Mouse (Mus musculus) embryonic facial prominence, embryonic 14.5 days (tissue): ENCODE measurements around the gene Cyp26a1. TPM values are rescaled to one million over a fixed set of nuclear protein-coding genes. Genes with fewer than 3 reads are reported as not detected.

Source experiments
- ATAC-seq: fragments of 200-750 bp; cut with Nextera tagmentation; 2 replicates; pipeline ENCODE4 v1.8.0; 2017; ENCODE audit warnings: low read depth, moderate number of reproducible peaks, moderate TSS enrichment
- DNase-seq: peaks from one replicate; pipeline ENCODE4 v3.0.0-alpha.2; 2015; ENCODE audit warnings: low spot score
- H3K27ac ChIP-seq: fragments of 300-500 bp; sonication (generic); replicated peaks from 2 replicates; pipeline ENCODE4 v1.5.1; 2014; ENCODE audit warnings: low read depth, mild to moderate bottlenecking, low read length, moderate library complexity
- H3K27me3 ChIP-seq: fragments of 300-500 bp; sonication (generic); replicated peaks from 2 replicates; pipeline ENCODE4 v1.6.1; 2014; ENCODE audit warnings: low read length; ENCODE audit not compliant: control insufficient read depth, insufficient read depth
- H3K36me3 ChIP-seq: fragments of 300-500 bp; sonication (generic); 2 replicates; pipeline ENCODE4 v1.6.1; 2014; ENCODE audit warnings: low read length, mixed read lengths; ENCODE audit not compliant: control insufficient read depth, insufficient read depth
- H3K4me1 ChIP-seq: fragments of 300-500 bp; sonication (generic); 2 replicates; pipeline ENCODE4 v1.6.1; 2014; ENCODE audit warnings: antibody characterized with exemption, low read length; ENCODE audit not compliant: control insufficient read depth, insufficient read depth
- H3K4me2 ChIP-seq: fragments of 300-500 bp; sonication (generic); 2 replicates; pipeline ENCODE4 v1.6.1; 2014; ENCODE audit warnings: low read depth, mild to moderate bottlenecking, low read length, moderate library complexity, mixed read lengths
- H3K4me3 ChIP-seq: fragments of 300-500 bp; sonication (generic); 2 replicates; pipeline ENCODE4 v1.5.1; 2014; ENCODE audit warnings: low read depth, mild to moderate bottlenecking, low read length
- H3K9ac ChIP-seq: fragments of 300-500 bp; sonication (generic); 2 replicates; pipeline ENCODE4 v1.6.1; 2014; ENCODE audit warnings: low read depth, mild to moderate bottlenecking, low read length, moderate library complexity, mixed read lengths
- H3K9me3 ChIP-seq: fragments of 300-500 bp; sonication (generic); 2 replicates; pipeline ENCODE4 v1.6.1; 2016; ENCODE audit warnings: low read length; ENCODE audit not compliant: control insufficient read depth
- WGBS: fragments of 180-500 bp; shearing (Covaris S2); extraction: QIAGEN DNeasy Blood & Tissue Kit; methylation state at CpG from one replicate; pipeline ENCODE4 v1.1.7; 2014; 5-methylcytosine and 5-hydroxymethylcytosine counted together
- polyA plus RNA-seq: library from polyadenylated mRNA; unstranded; fragments of >200 nt; fragmentation: Nextera tagmentation; extraction: Ambion mirVana; gene quantifications from 2 replicates; pipeline ENCODE4 v1.2.1, GENCODE M21; 2014

The Cyp26a1 gene
- polyA plus RNA-seq, 1 experiment from 2014 or later = 6.8 TPM

DNA sequence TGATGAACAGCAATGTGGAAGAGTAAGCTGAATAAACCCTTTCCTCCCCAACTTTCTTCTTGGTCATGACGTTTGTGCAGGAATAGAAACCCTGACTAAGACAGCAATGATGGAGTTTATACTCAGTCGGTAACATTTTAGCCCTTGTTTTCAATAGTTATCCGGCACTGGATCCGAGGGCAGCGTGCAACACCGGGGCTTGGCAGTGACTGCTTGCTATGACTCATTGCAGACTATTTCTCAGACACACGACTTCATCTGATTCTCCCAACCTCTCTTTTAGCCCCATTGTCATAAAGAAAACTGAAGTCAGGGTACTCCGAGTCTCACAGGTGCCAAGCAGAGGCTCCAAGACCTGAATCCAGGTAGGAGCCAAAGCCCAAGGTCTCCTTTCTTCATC, 37.8 kb downstream of the Cyp26a1 start:
- no peak overlapping the region for H3K27ac ChIP-seq
- H3K9me3 ChIP-seq = no peaks in the 10 kb centered on the region
- ATAC-seq (no peak), DNase-seq (no peak)
- no peaks in the 10 kb centered on the region for H3K4me1 ChIP-seq
- H3K27me3 ChIP-seq = no peaks in the 10 kb centered on the region
- WGBS = 87% methylated on average over 8 of the region's 8 CpGs
- H3K4me3 ChIP-seq = no peak overlapping the region
- no peaks in the 10 kb centered on the region for H3K36me3 ChIP-seq
- no peak overlapping the region for H3K9ac ChIP-seq
- H3K4me2 ChIP-seq = no peak overlapping the region

DNA sequence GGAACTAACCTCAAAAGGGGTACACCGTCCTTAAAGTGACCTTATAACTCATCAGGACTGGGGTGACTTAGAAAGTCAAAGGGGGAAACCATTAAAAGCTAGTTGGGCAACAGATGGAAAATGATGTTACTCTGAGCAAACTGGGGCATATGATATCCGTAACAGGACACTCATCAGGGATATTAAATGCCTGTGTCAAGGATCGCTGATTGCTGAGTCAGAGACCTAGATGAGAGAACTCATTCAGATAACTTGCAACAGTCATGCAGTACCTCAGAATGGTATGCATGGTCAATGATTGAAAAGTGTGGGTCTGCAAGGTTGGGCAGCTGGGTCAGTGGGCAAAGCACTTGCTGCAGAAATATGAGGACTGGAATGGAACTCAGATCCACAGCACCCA, 41.0 kb downstream of the Cyp26a1 start:
- no peaks in the 10 kb centered on the region for H3K4me1 ChIP-seq
- no peak overlapping the region for H3K9ac ChIP-seq
- no peaks in the 10 kb centered on the region for H3K27me3 ChIP-seq
- no peaks in the 10 kb centered on the region for H3K9me3 ChIP-seq
- ATAC-seq (no peak), DNase-seq (no peak)
- no peak overlapping the region for H3K27ac ChIP-seq
- no peaks in the 10 kb centered on the region for H3K36me3 ChIP-seq
- no peak overlapping the region for H3K4me2 ChIP-seq
- no peak overlapping the region for H3K4me3 ChIP-seq
- WGBS = 88% methylated on average over 3 of the region's 3 CpGs

DNA sequence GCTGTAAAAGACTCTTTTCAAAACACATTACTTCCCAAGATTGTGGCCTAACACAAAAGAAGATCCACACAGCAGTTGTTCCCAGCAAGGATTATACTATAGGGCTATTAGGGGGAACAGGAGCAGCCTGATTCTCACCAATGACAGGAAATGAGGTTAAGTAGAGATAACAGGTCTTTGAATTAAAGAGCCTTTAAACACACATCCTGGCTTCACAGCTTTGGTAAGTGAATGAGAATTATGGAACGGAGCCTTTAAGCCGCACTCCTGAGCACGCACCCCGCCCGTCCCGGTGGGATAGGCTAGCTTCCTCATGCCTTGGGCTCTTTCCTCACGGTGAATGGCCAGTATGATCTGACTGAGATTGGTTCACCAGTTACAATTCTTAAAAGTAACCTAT, 42.4 kb downstream of the Cyp26a1 start:
- H3K9ac ChIP-seq = no peak overlapping the region
- 54% methylated on average over 7 of the region's 7 CpGs for WGBS
- no peaks in the 10 kb centered on the region for H3K36me3 ChIP-seq
- H3K4me1 ChIP-seq = no peaks in the 10 kb centered on the region
- H3K27me3 ChIP-seq = no peaks in the 10 kb centered on the region
- no peak overlapping the region for H3K4me3 ChIP-seq
- H3K27ac ChIP-seq = no peak overlapping the region
- DNase-seq (no peak), ATAC-seq (no peak)
- H3K9me3 ChIP-seq = no peaks in the 10 kb centered on the region
- no peak overlapping the region for H3K4me2 ChIP-seq

Other genes starting within 250 kb of the Cyp26a1 start
- gene Exoc6, start 147.4 kb upstream of the Cyp26a1 start, polyA plus RNA-seq = 10.7 and 13.0 TPM in 2 replicates
- 0.85 and 1.8 TPM in 2 replicates for gene Cyp26c1, start 12.2 kb upstream of the Cyp26a1 start, polyA plus RNA-seq